Mouse (Mus musculus) central nervous system, embryonic 14 days (tissue): ENCODE data around the gene Syce2. TPM values are rescaled to one million over a fixed set of nuclear protein-coding genes. Genes with fewer than 3 reads are reported as not detected.

ENCODE experiments used
- polyA plus RNA-seq: library from polyadenylated mRNA; depleted of rRNA; stranded (reverse); fragments of >200 nt; gene quantifications from 2 replicates; pipeline ENCODE4 v1.2.3, GENCODE M21; 2012; rRNA removed

Gene Syce2
- 26.9 and 31.5 TPM in 2 replicates for polyA plus RNA-seq

GRCm38 (mm10) chr8:84871376-84872308 lies at the start of gene Syce2:
Gene Syce2, plus strand, starts transcription at chr8:84872111.

GRCm38 (mm10) chr8:84822723-84823122 lies 49.2 kb upstream of the Syce2 start, which contains the start of gene Dand5:
Gene Dand5, minus strand, starts transcription at chr8:84822823.

GRCm38 (mm10) chr8:84831490-84831889 lies 40.4 kb upstream of the Syce2 start, which contains the start of gene Gadd45gip1:
Gene Gadd45gip1, plus strand, starts transcription at chr8:84831522.

GRCm38 (mm10) chr8:84840248-84840999 lies 31.5 kb upstream of the Syce2 start, which contains the start of gene Rad23a:
Gene Rad23a, minus strand, starts transcription at chr8:84840665.

GRCm38 (mm10) chr8:84846722-84847572 lies 25.0 kb upstream of the Syce2 start, which contains the start of gene Calr:
Gene Calr, minus strand, starts transcription at chr8:84846934.

GRCm38 (mm10) chr8:84856864-84857441 lies 15.0 kb upstream of the Syce2 start, which contains the start of gene Farsa:
Gene Farsa, plus strand, starts transcription at chr8:84856989.

GRCm38 (mm10) chr8:84893709-84894134 lies 21.8 kb downstream of the Syce2 start, which contains the start of gene Gcdh:
Gene Gcdh, minus strand, starts transcription at chr8:84893921.

GRCm38 (mm10) chr8:84901752-84902151 lies 29.8 kb downstream of the Syce2 start, which contains the start of gene Klf1:
Gene Klf1, plus strand, starts transcription at chr8:84901928.

GRCm38 (mm10) chr8:84908421-84909161 lies 36.7 kb downstream of the Syce2 start, which contains the start of gene Dnase2a:
Gene Dnase2a, plus strand, starts transcription at chr8:84908560.

GRCm38 (mm10) chr8:84936962-84937546 lies 65.1 kb downstream of the Syce2 start, which contains the start of gene Mast1:
Gene Mast1, minus strand, starts transcription at chr8:84937359.

Other genes with a start within 250 kb of the Syce2 start
- 11.9 and 13.2 TPM in 2 replicates for gene Ier2, start 209.3 kb upstream of the Syce2 start, polyA plus RNA-seq
- 125 and 128 TPM in 2 replicates for gene Trmt1, start 185.8 kb upstream of the Syce2 start, polyA plus RNA-seq
- gene Nacc1, start 184.2 kb upstream of the Syce2 start, polyA plus RNA-seq, result 69.1 and 73.5 TPM in 2 replicates
- 4.1 and 5.3 TPM in 2 replicates for gene Lyl1, start 170.7 kb upstream of the Syce2 start, polyA plus RNA-seq
- 1.8 TPM in 2 replicates for gene G430095P16Rik, start 149.1 kb upstream of the Syce2 start, polyA plus RNA-seq
- gene Nfix, start 71.8 kb upstream of the Syce2 start, polyA plus RNA-seq, result 53.5 and 59.2 TPM in 2 replicates
- 8.7 and 9.3 TPM in 2 replicates for gene Dand5, start 49.3 kb upstream of the Syce2 start, polyA plus RNA-seq
- gene Gadd45gip1, start 40.6 kb upstream of the Syce2 start, polyA plus RNA-seq, result 37.6 and 41.9 TPM in 2 replicates
- 66.8 and 71.5 TPM in 2 replicates for gene Rad23a, start 31.4 kb upstream of the Syce2 start, polyA plus RNA-seq
- 455 and 581 TPM in 2 replicates for gene Calr, start 25.2 kb upstream of the Syce2 start, polyA plus RNA-seq
- gene Farsa, start 15.1 kb upstream of the Syce2 start, polyA plus RNA-seq, result 123 and 124 TPM in 2 replicates
- gene Gcdh, start 21.8 kb downstream of the Syce2 start, polyA plus RNA-seq, result 57.8 and 58.3 TPM in 2 replicates
- gene Klf1, start 29.8 kb downstream of the Syce2 start, polyA plus RNA-seq, result 0.66 and 0.96 TPM in 2 replicates
- 6.6 and 7.6 TPM in 2 replicates for gene Dnase2a, start 36.4 kb downstream of the Syce2 start, polyA plus RNA-seq
- gene Mast1, start 65.2 kb downstream of the Syce2 start, polyA plus RNA-seq, result 104 and 112 TPM in 2 replicates
- 6.7 TPM in 2 replicates for gene Rtbdn, start 74.9 kb downstream of the Syce2 start, polyA plus RNA-seq
- 0.32 TPM in 1 of 2 replicates, not detected in the other for gene Gm49661, start 97.3 kb downstream of the Syce2 start, polyA plus RNA-seq
- 811 and 935 TPM in 2 replicates for gene Prdx2, start 97.5 kb downstream of the Syce2 start, polyA plus RNA-seq
- gene Rnaseh2a, start 97.7 kb downstream of the Syce2 start, polyA plus RNA-seq, result 58.0 and 61.0 TPM in 2 replicates
- 7.7 and 9.6 TPM in 2 replicates for gene Junb, start 106.6 kb downstream of the Syce2 start, polyA plus RNA-seq
- gene Hook2, start 118.5 kb downstream of the Syce2 start, polyA plus RNA-seq, result 27.3 and 30.0 TPM in 2 replicates
- gene Best2, start 142.4 kb downstream of the Syce2 start, polyA plus RNA-seq, result 0.06 TPM in 2 replicates
- gene Asna1, start 153.2 kb downstream of the Syce2 start, polyA plus RNA-seq, result 218 and 232 TPM in 2 replicates
- 208 and 219 TPM in 2 replicates for gene Trir, start 154.7 kb downstream of the Syce2 start, polyA plus RNA-seq
- 104 and 108 TPM in 2 replicates for gene Tnpo2, start 164.8 kb downstream of the Syce2 start, polyA plus RNA-seq
- gene Fbxw9, start 187.9 kb downstream of the Syce2 start, polyA plus RNA-seq, result 84.0 and 96.1 TPM in 2 replicates
- 0.70 and 0.73 TPM in 2 replicates for gene Gm5741, start 195.9 kb downstream of the Syce2 start, polyA plus RNA-seq
- 71.7 and 73.4 TPM in 2 replicates for gene Dhps, start 199.6 kb downstream of the Syce2 start, polyA plus RNA-seq
- gene Wdr83os, start 208.6 kb downstream of the Syce2 start, polyA plus RNA-seq, result 105 and 110 TPM in 2 replicates
- gene Wdr83, start 209.2 kb downstream of the Syce2 start, polyA plus RNA-seq, result 84.9 and 89.1 TPM in 2 replicates
- 20.3 and 26.4 TPM in 2 replicates for gene Man2b1, start 211.2 kb downstream of the Syce2 start, polyA plus RNA-seq